Mouse (Mus musculus): ENCODE measurements around the gene Trit1. TPM values are rescaled to one million over a fixed set of nuclear protein-coding genes. Genes with fewer than 3 reads are reported as not detected.

Gene Trit1
- polyA plus RNA-seq, 1 experiment from 2014 or later = 27.6 TPM

Other genes starting within 250 kb of the Trit1 start
- gene Ppt1, start 180.4 kb upstream of the Trit1 start, polyA plus RNA-seq (2016; fragmentation: Nextera tagmentation; extraction: Ambion mirVana) = 64.7 and 69.3 TPM in 2 replicates
- 69.4 and 79.4 TPM in 2 replicates for gene Cap1, start 130.5 kb upstream of the Trit1 start, polyA plus RNA-seq (2016; fragmentation: Nextera tagmentation; extraction: Ambion mirVana)
- gene Mfsd2a, start 55.4 kb upstream of the Trit1 start, polyA plus RNA-seq (2016; fragmentation: Nextera tagmentation; extraction: Ambion mirVana) = 22.6 and 27.2 TPM in 2 replicates
- gene Mycl, start 20.9 kb upstream of the Trit1 start, polyA plus RNA-seq (2016; fragmentation: Nextera tagmentation; extraction: Ambion mirVana) = 82.4 and 92.7 TPM in 2 replicates
- 0.07 and 0.09 TPM in 2 replicates for gene Bmp8b, start 88.6 kb downstream of the Trit1 start, polyA plus RNA-seq (2016; fragmentation: Nextera tagmentation; extraction: Ambion mirVana)
- gene Oxct2b, start 99.7 kb downstream of the Trit1 start, polyA plus RNA-seq (2016; fragmentation: Nextera tagmentation; extraction: Ambion mirVana) = 0.07 TPM in 2 replicates
- gene Ppie, start 123.4 kb downstream of the Trit1 start, polyA plus RNA-seq (2016; fragmentation: Nextera tagmentation; extraction: Ambion mirVana) = 127 and 136 TPM in 2 replicates
- gene Hpcal4, start 166.6 kb downstream of the Trit1 start, polyA plus RNA-seq (2016; fragmentation: Nextera tagmentation; extraction: Ambion mirVana) = 0.32 and 0.42 TPM in 2 replicates
- not detected in 2 replicates for gene Nt5c1a, start 184.9 kb downstream of the Trit1 start, polyA plus RNA-seq (2016; fragmentation: Nextera tagmentation; extraction: Ambion mirVana)
- gene Heyl, start 217.0 kb downstream of the Trit1 start, polyA plus RNA-seq (2016; fragmentation: Nextera tagmentation; extraction: Ambion mirVana) = 8.0 and 9.8 TPM in 2 replicates
- gene Pabpc4, start 245.8 kb downstream of the Trit1 start, polyA plus RNA-seq (2016; fragmentation: Nextera tagmentation; extraction: Ambion mirVana) = 41.4 and 48.3 TPM in 2 replicates